Mouse (Mus musculus): ENCODE measurements at regions not wholly inside any gene's neighbourhood (a gene's known extent, or its start where the extent isn't known, plus 50 kb on each side); places are given as distances from the start of the nearest gene placed in this dataset.
A peak's percentile ranks its signal among the peaks of the same experiment; 100 is the strongest.

DNA sequence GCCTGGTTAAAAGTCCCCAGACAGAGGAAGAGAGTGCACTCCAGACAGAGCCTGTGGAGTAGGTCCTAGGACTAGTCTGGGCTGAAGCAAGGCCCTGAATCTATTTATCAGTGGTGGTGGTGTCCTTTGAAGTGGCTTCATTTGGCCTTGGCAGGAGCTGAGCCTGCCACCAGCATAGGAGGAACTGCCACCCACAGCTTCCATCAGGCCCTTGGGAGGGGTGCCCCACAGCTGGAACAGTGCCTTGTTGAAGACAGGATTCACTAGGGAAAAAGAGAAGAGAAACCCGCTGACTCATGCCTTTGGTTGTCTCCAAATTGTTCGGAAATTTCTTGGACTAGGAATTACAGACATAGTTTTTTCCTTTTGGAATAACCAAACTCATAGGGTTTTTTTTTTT, 574.6 kb downstream of the Gsdmc2 start:
- H3K27me3 ChIP-seq (ENCODE audit: control insufficient read depth, insufficient read depth, low read length), result no peaks in the 10 kb centered on the region
- TF ChIP-seq CTCF (IDR thresholded peaks at IDR 0.05; ENCODE audit: borderline replicate concordance, control insufficient read depth, extremely low read depth, insufficient read depth, low read length, poor library complexity), result no peak
- no peak for TF ChIP-seq POLR2A (IDR thresholded peaks at IDR 0.05; ENCODE audit: control insufficient read depth, extremely low read depth, insufficient read depth, low read length, poor library complexity)
- H3K4me1 ChIP-seq (replicated peaks; ENCODE audit: control insufficient read depth, insufficient read depth, low read length), result peaks cover 7% of the 10 kb centered on the region
- no peak overlapping the region for H3K27ac ChIP-seq (ENCODE audit: control insufficient read depth, insufficient read depth, low read length)
- H3K36me3 ChIP-seq (ENCODE audit: control insufficient read depth, insufficient read depth, low read length), result no peaks in the 10 kb centered on the region
- H3K4me3 ChIP-seq (ENCODE audit: control insufficient read depth, insufficient read depth, low read length), result no peak overlapping the region
- 35% methylated on average over 2 of the region's 2 CpGs for WGBS
- no peak for DNase-seq

- WGBS, result 28% methylated on average over 1 of the region's 1 CpGs
- no peak overlapping the region for H3K27ac ChIP-seq (ENCODE audit: control insufficient read depth, insufficient read depth, low read length)
- no peak for TF ChIP-seq CTCF (IDR thresholded peaks at IDR 0.05; ENCODE audit: borderline replicate concordance, control insufficient read depth, extremely low read depth, insufficient read depth, low read length, poor library complexity)
- no peak for TF ChIP-seq POLR2A (IDR thresholded peaks at IDR 0.05; ENCODE audit: control insufficient read depth, extremely low read depth, insufficient read depth, low read length, poor library complexity)
- H3K4me1 ChIP-seq (replicated peaks; ENCODE audit: control insufficient read depth, insufficient read depth, low read length), result peaks cover 4% of the 10 kb centered on the region; the same call in 1 of the 2 replicates
- DNase-seq, result no peak
- H3K27me3 ChIP-seq (ENCODE audit: control insufficient read depth, insufficient read depth, low read length), result no peaks in the 10 kb centered on the region
- H3K36me3 ChIP-seq (ENCODE audit: control insufficient read depth, insufficient read depth, low read length), result no peaks in the 10 kb centered on the region
- H3K4me3 ChIP-seq (ENCODE audit: control insufficient read depth, insufficient read depth, low read length), result no peak overlapping the region
These were observed 579.1 kb downstream of the Gsdmc2 start for GRCm38 (mm10) chr15:63265845-63266244.

- peaks cover 6% of the 10 kb centered on the region for H3K4me1 ChIP-seq (replicated peaks; ENCODE audit: control insufficient read depth, insufficient read depth, low read length)
- WGBS, result 8% methylated on average over 2 of the region's 2 CpGs
- no peaks in the 10 kb centered on the region for H3K36me3 ChIP-seq (ENCODE audit: control insufficient read depth, insufficient read depth, low read length)
- H3K27me3 ChIP-seq (ENCODE audit: control insufficient read depth, insufficient read depth, low read length), result no peaks in the 10 kb centered on the region
- peak; percentile 13 for DNase-seq
- TF ChIP-seq CTCF (IDR thresholded peaks at IDR 0.05; ENCODE audit: borderline replicate concordance, control insufficient read depth, extremely low read depth, insufficient read depth, low read length, poor library complexity) (no peak), POLR2A (IDR thresholded peaks at IDR 0.05; ENCODE audit: control insufficient read depth, extremely low read depth, insufficient read depth, low read length, poor library complexity) (no peak)
- H3K27ac ChIP-seq (ENCODE audit: control insufficient read depth, insufficient read depth, low read length), result no peak overlapping the region
- no peak overlapping the region for H3K4me3 ChIP-seq (ENCODE audit: control insufficient read depth, insufficient read depth, low read length)
These were observed 589.2 kb downstream of the Gsdmc2 start for GRCm38 (mm10) chr15:63255736-63256135.

DNA sequence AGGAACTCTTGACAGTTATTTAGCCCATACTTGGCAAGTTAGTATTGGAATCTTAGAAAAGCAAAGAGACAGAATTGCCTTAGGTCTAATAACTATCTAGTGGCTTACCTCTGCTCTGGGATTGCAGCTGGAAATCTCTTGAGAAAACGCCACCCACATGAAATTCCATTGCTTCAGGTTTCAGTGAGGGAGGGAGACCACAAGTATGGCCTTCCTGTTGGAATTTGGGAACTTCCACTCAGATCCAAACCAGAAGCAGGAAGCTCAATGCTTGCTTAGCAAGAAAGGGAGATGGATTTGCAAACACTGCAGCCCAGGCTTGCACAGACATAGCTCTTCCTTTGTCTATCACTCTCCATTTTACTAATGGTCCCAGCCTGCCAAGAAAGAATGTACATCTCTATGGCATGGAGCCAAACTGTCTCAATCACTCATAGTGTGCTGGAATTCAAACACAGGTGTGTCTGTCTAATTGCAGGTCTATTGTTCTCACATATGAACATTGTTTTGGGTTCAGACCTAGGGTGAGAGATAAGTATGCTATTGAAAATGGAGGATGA, 592.1 kb downstream of the Gsdmc2 start:
- TF ChIP-seq CTCF (IDR thresholded peaks at IDR 0.05; ENCODE audit: borderline replicate concordance, control insufficient read depth, extremely low read depth, insufficient read depth, low read length, poor library complexity) (no peak), POLR2A (IDR thresholded peaks at IDR 0.05; ENCODE audit: control insufficient read depth, extremely low read depth, insufficient read depth, low read length, poor library complexity) (no peak)
- no peak overlapping the region for H3K27ac ChIP-seq (ENCODE audit: control insufficient read depth, insufficient read depth, low read length)
- H3K36me3 ChIP-seq (ENCODE audit: control insufficient read depth, insufficient read depth, low read length), result no peaks in the 10 kb centered on the region
- H3K4me3 ChIP-seq (ENCODE audit: control insufficient read depth, insufficient read depth, low read length), result no peak overlapping the region
- no peak for DNase-seq
- no peaks in the 10 kb centered on the region for H3K27me3 ChIP-seq (ENCODE audit: control insufficient read depth, insufficient read depth, low read length)
- H3K4me1 ChIP-seq (replicated peaks; ENCODE audit: control insufficient read depth, insufficient read depth, low read length), result peaks cover 6% of the 10 kb centered on the region
- WGBS, result 95% methylated on average over 1 of the region's 1 CpGs

- 92% methylated on average over 3 of the region's 3 CpGs for WGBS
- Histone ChIP-seq H3K4me1 (replicated peaks; ENCODE audit: control insufficient read depth, insufficient read depth, low read length) (no peaks in the 10 kb centered on the region), H3K36me3 (ENCODE audit: control insufficient read depth, insufficient read depth, low read length) (no peaks in the 10 kb centered on the region), H3K4me3 (ENCODE audit: control insufficient read depth, insufficient read depth, low read length) (no peak overlapping the region), H3K27ac (ENCODE audit: control insufficient read depth, insufficient read depth, low read length) (no peak overlapping the region), H3K27me3 (ENCODE audit: control insufficient read depth, insufficient read depth, low read length) (no peaks in the 10 kb centered on the region)
- no peak for DNase-seq
- TF ChIP-seq POLR2A (IDR thresholded peaks at IDR 0.05; ENCODE audit: control insufficient read depth, extremely low read depth, insufficient read depth, low read length, poor library complexity), result no peak
- no peak for TF ChIP-seq CTCF (IDR thresholded peaks at IDR 0.05; ENCODE audit: borderline replicate concordance, control insufficient read depth, extremely low read depth, insufficient read depth, low read length, poor library complexity)
These were observed 606.4 kb downstream of the Gsdmc2 start for GRCm38 (mm10) chr15:63238601-63239000.

DNA sequence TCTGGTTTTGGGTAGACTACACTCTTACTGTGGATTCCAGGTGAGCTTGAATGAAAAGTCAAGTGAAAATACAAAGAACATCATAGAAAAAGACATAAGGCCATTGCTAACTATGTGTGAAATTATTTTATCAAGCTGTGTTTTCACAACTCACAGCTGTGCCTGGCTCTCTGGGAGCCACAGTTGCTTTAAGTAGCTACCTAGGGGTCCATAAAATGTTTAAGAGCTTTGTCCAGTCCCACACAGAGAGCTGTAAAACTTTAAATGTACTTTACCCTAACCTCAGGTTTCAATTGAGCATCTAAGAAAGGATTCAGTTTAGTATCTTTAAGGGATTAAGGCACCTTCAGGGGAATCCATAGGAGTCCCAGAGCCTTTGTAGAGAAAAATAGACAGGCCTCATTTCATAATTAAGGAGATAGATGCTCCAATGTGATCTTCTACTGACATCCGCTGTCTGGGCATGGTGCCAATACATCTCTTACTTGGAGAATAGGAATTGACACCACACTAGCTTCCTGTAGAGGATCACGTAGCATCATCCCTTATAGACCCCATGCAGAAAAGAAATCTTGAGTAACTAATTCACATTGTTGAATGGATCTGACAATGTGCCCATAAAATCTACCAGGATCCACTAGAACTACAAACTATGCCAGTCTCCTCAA, 626.5 kb downstream of the Gsdmc2 start:
- no peak for TF ChIP-seq CTCF (IDR thresholded peaks at IDR 0.05; ENCODE audit: borderline replicate concordance, control insufficient read depth, extremely low read depth, insufficient read depth, low read length, poor library complexity)
- TF ChIP-seq POLR2A (IDR thresholded peaks at IDR 0.05; ENCODE audit: control insufficient read depth, extremely low read depth, insufficient read depth, low read length, poor library complexity), result no peak
- 94% methylated on average over 2 of the region's 2 CpGs for WGBS
- H3K27me3 ChIP-seq (ENCODE audit: control insufficient read depth, insufficient read depth, low read length), result no peaks in the 10 kb centered on the region
- no peaks in the 10 kb centered on the region for H3K36me3 ChIP-seq (ENCODE audit: control insufficient read depth, insufficient read depth, low read length)
- H3K4me1 ChIP-seq (replicated peaks; ENCODE audit: control insufficient read depth, insufficient read depth, low read length), result no peaks in the 10 kb centered on the region
- no peak overlapping the region for H3K27ac ChIP-seq (ENCODE audit: control insufficient read depth, insufficient read depth, low read length)
- DNase-seq, result no peak
- H3K4me3 ChIP-seq (ENCODE audit: control insufficient read depth, insufficient read depth, low read length), result no peak overlapping the region
